Mouse (Mus musculus): ENCODE measurements at regions not wholly inside any gene's neighbourhood (a gene's known extent, or its start where the extent isn't known, plus 50 kb on each side); places are given as distances from the start of the nearest gene placed in this dataset.

DNA sequence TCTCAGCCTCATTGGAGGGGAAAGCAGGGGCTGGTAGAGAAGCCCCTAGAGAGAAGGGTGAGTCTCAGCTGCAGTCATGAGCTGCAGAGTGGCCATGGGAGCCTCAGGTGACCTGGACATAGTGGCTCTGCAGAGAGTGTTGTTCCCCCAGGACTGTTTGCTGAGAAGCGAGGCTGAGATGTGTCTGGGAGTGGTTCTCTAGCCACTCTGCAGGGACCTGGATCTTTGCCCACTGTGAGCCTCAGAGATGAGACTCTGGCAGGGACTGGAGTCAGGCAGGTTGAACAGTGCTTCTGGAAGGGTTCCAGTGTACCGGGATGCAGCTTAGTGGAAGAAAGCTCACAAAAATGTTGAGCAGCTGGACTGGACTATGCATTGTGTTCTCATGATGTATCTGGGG lies 222.6 kb upstream of the Shh start:
- H3K27me3 ChIP-seq (ENCODE audit: control insufficient read depth, insufficient read depth, low read length, poor library complexity, severe bottlenecking): no peaks in the 10 kb centered on the region
- no peak overlapping the region for H3K27ac ChIP-seq (ENCODE audit: insufficient read depth, low read length)
- TF ChIP-seq POLR2A (IDR thresholded peaks at IDR 0.05; ENCODE audit: insufficient read depth, low read length): no peak
- no peak for TF ChIP-seq EP300 (IDR thresholded peaks at IDR 0.05; ENCODE audit: insufficient read depth, low read depth, low read length)
- TF ChIP-seq CTCF (IDR thresholded peaks at IDR 0.05; ENCODE audit: low read depth, low read length): no peak
- no peak overlapping the region for H3K9ac ChIP-seq (ENCODE audit: low read depth, poor library complexity, severe bottlenecking)
- H3K4me3 ChIP-seq (ENCODE audit: low read depth, low read length): no peak overlapping the region
- H3K9me3 ChIP-seq (replicated peaks; ENCODE audit: control insufficient read depth, insufficient read depth, low read length, poor library complexity, severe bottlenecking): no peaks in the 10 kb centered on the region
- no peaks in the 10 kb centered on the region for H3K36me3 ChIP-seq (ENCODE audit: control insufficient read depth, insufficient read depth, low read length, poor library complexity, severe bottlenecking)
- H3K4me1 ChIP-seq (ENCODE audit: control insufficient read depth, insufficient read depth, low read length): no peaks in the 10 kb centered on the region

GRCm38 (mm10) chr5:28689136-28689535 lies 222.1 kb upstream of the Shh start:
- Histone ChIP-seq H3K36me3 (ENCODE audit: control insufficient read depth, insufficient read depth, low read length, poor library complexity, severe bottlenecking) (no peaks in the 10 kb centered on the region), H3K27me3 (ENCODE audit: control insufficient read depth, insufficient read depth, low read length, poor library complexity, severe bottlenecking) (no peaks in the 10 kb centered on the region), H3K4me1 (ENCODE audit: control insufficient read depth, insufficient read depth, low read length) (no peaks in the 10 kb centered on the region), H3K9me3 (replicated peaks; ENCODE audit: control insufficient read depth, insufficient read depth, low read length, poor library complexity, severe bottlenecking) (no peaks in the 10 kb centered on the region), H3K4me3 (ENCODE audit: low read depth, low read length) (no peak overlapping the region), H3K9ac (ENCODE audit: low read depth, poor library complexity, severe bottlenecking) (no peak overlapping the region), H3K27ac (ENCODE audit: insufficient read depth, low read length) (no peak overlapping the region)
- TF ChIP-seq POLR2A (IDR thresholded peaks at IDR 0.05; ENCODE audit: insufficient read depth, low read length): no peak
- no peak for TF ChIP-seq EP300 (IDR thresholded peaks at IDR 0.05; ENCODE audit: insufficient read depth, low read depth, low read length)
- TF ChIP-seq CTCF (IDR thresholded peaks at IDR 0.05; ENCODE audit: low read depth, low read length): no peak

GRCm38 (mm10) chr5:28682821-28683220 lies 215.8 kb upstream of the Shh start:
- H3K9ac ChIP-seq (ENCODE audit: low read depth, poor library complexity, severe bottlenecking): no peak overlapping the region
- no peak overlapping the region for H3K27ac ChIP-seq (ENCODE audit: insufficient read depth, low read length)
- H3K27me3 ChIP-seq (ENCODE audit: control insufficient read depth, insufficient read depth, low read length, poor library complexity, severe bottlenecking): no peaks in the 10 kb centered on the region
- H3K36me3 ChIP-seq (ENCODE audit: control insufficient read depth, insufficient read depth, low read length, poor library complexity, severe bottlenecking): no peaks in the 10 kb centered on the region
- no peaks in the 10 kb centered on the region for H3K9me3 ChIP-seq (replicated peaks; ENCODE audit: control insufficient read depth, insufficient read depth, low read length, poor library complexity, severe bottlenecking)
- H3K4me3 ChIP-seq (ENCODE audit: low read depth, low read length): no peak overlapping the region
- TF ChIP-seq POLR2A (IDR thresholded peaks at IDR 0.05; ENCODE audit: insufficient read depth, low read length): no peak
- TF ChIP-seq CTCF (IDR thresholded peaks at IDR 0.05; ENCODE audit: low read depth, low read length): no peak
- no peak for TF ChIP-seq EP300 (IDR thresholded peaks at IDR 0.05; ENCODE audit: insufficient read depth, low read depth, low read length)
- no peaks in the 10 kb centered on the region for H3K4me1 ChIP-seq (ENCODE audit: control insufficient read depth, insufficient read depth, low read length)

DNA sequence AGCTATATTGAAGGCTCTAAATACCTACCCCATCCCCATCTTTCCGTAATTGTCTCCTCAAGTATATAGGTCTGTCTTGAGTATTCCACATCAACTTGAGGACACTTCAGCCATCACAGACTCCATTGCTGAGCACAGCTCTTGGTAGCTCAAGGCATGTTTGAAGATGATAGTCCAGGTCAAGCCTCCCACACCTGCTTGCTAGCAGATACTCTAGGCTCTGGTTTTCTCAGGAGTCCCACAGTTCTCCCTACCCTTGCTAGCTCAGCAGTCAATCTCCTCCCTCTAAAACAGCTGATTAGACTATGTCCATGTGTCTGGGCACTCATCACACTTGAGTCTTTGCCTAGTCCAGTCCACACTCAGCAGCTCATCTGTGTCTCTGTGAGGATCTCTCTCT lies 213.3 kb upstream of the Shh start:
- H3K9me3 ChIP-seq (replicated peaks; ENCODE audit: control insufficient read depth, insufficient read depth, low read length, poor library complexity, severe bottlenecking): no peaks in the 10 kb centered on the region
- no peaks in the 10 kb centered on the region for H3K36me3 ChIP-seq (ENCODE audit: control insufficient read depth, insufficient read depth, low read length, poor library complexity, severe bottlenecking)
- no peak overlapping the region for H3K9ac ChIP-seq (ENCODE audit: low read depth, poor library complexity, severe bottlenecking)
- no peak overlapping the region for H3K27ac ChIP-seq (ENCODE audit: insufficient read depth, low read length)
- H3K4me1 ChIP-seq (ENCODE audit: control insufficient read depth, insufficient read depth, low read length): no peaks in the 10 kb centered on the region
- no peaks in the 10 kb centered on the region for H3K27me3 ChIP-seq (ENCODE audit: control insufficient read depth, insufficient read depth, low read length, poor library complexity, severe bottlenecking)
- no peak overlapping the region for H3K4me3 ChIP-seq (ENCODE audit: low read depth, low read length)
- TF ChIP-seq EP300 (IDR thresholded peaks at IDR 0.05; ENCODE audit: insufficient read depth, low read depth, low read length) (no peak), CTCF (IDR thresholded peaks at IDR 0.05; ENCODE audit: low read depth, low read length) (no peak), POLR2A (IDR thresholded peaks at IDR 0.05; ENCODE audit: insufficient read depth, low read length) (no peak)

GRCm38 (mm10) chr5:28679761-28680160 lies 212.7 kb upstream of the Shh start:
- no peak overlapping the region for H3K27ac ChIP-seq (ENCODE audit: insufficient read depth, low read length)
- no peak overlapping the region for H3K4me3 ChIP-seq (ENCODE audit: low read depth, low read length)
- no peak overlapping the region for H3K9ac ChIP-seq (ENCODE audit: low read depth, poor library complexity, severe bottlenecking)
- no peaks in the 10 kb centered on the region for H3K9me3 ChIP-seq (replicated peaks; ENCODE audit: control insufficient read depth, insufficient read depth, low read length, poor library complexity, severe bottlenecking)
- no peak for TF ChIP-seq CTCF (IDR thresholded peaks at IDR 0.05; ENCODE audit: low read depth, low read length)
- no peak for TF ChIP-seq EP300 (IDR thresholded peaks at IDR 0.05; ENCODE audit: insufficient read depth, low read depth, low read length)
- TF ChIP-seq POLR2A (IDR thresholded peaks at IDR 0.05; ENCODE audit: insufficient read depth, low read length): no peak
- no peaks in the 10 kb centered on the region for H3K36me3 ChIP-seq (ENCODE audit: control insufficient read depth, insufficient read depth, low read length, poor library complexity, severe bottlenecking)
- no peaks in the 10 kb centered on the region for H3K4me1 ChIP-seq (ENCODE audit: control insufficient read depth, insufficient read depth, low read length)
- no peaks in the 10 kb centered on the region for H3K27me3 ChIP-seq (ENCODE audit: control insufficient read depth, insufficient read depth, low read length, poor library complexity, severe bottlenecking)

- no peaks in the 10 kb centered on the region for H3K36me3 ChIP-seq (ENCODE audit: control insufficient read depth, insufficient read depth, low read length, poor library complexity, severe bottlenecking)
- H3K27me3 ChIP-seq (ENCODE audit: control insufficient read depth, insufficient read depth, low read length, poor library complexity, severe bottlenecking): no peaks in the 10 kb centered on the region
- TF ChIP-seq POLR2A (IDR thresholded peaks at IDR 0.05; ENCODE audit: insufficient read depth, low read length) (no peak), EP300 (IDR thresholded peaks at IDR 0.05; ENCODE audit: insufficient read depth, low read depth, low read length) (no peak), CTCF (IDR thresholded peaks at IDR 0.05; ENCODE audit: low read depth, low read length) (no peak)
- no peaks in the 10 kb centered on the region for H3K4me1 ChIP-seq (ENCODE audit: control insufficient read depth, insufficient read depth, low read length)
- no peak overlapping the region for H3K27ac ChIP-seq (ENCODE audit: insufficient read depth, low read length)
- no peaks in the 10 kb centered on the region for H3K9me3 ChIP-seq (replicated peaks; ENCODE audit: control insufficient read depth, insufficient read depth, low read length, poor library complexity, severe bottlenecking)
- H3K9ac ChIP-seq (ENCODE audit: low read depth, poor library complexity, severe bottlenecking): no peak overlapping the region
- no peak overlapping the region for H3K4me3 ChIP-seq (ENCODE audit: low read depth, low read length)
Measured at GRCm38 (mm10) chr5:28630186-28630585, 163.1 kb upstream of the Shh start.

Data from ES-Bruce4 (cell line).